Mouse (Mus musculus) CH12.LX (cell line): Measurements from ENCODE around the gene Mlec. TPM values are rescaled to one million over a fixed set of nuclear protein-coding genes. Genes with fewer than 3 reads are reported as not detected.

Experiments used
- DNase-seq: peaks from one replicate; pipeline ENCODE4 v3.0.0-alpha.2; 2013; ENCODE audit errors: extremely low read depth
- H3K27ac ChIP-seq: 2 replicates; pipeline ENCODE4 v1.5.1; 2012; ENCODE audit warnings: low read depth, mild to moderate bottlenecking, control low read depth, moderate library complexity; ENCODE audit not compliant: insufficient read depth
- H3K27me3 ChIP-seq: replicated peaks from 2 replicates; pipeline ENCODE3; 2012; ENCODE audit warnings: inconsistent platforms
- H3K36me3 ChIP-seq, 2 experiments: replicated peaks in 1 of 2; 2 replicates each; pipeline versions ENCODE3 to v1.6.1; 2012; ENCODE audit warnings: inconsistent platforms in 1 of 2, low read length in 1 of 2, mild to moderate bottlenecking in 1 of 2, mixed read lengths in 1 of 2, moderate library complexity in 1 of 2; ENCODE audit not compliant: control insufficient read depth in 1 of 2, insufficient read depth in 1 of 2
- H3K4me1 ChIP-seq, 2 experiments: 2 replicates each; pipeline ENCODE4 v1.6.1; 2012; ENCODE audit warnings: inconsistent platforms in 1 of 2, moderate library complexity in 1 of 2; ENCODE audit not compliant: insufficient read depth in 2 of 2, control insufficient read depth in 1 of 2
- H3K4me2 ChIP-seq: 2 replicates; pipeline ENCODE4 v1.6.1; 2012; ENCODE audit warnings: low read depth, mild to moderate bottlenecking, control low read depth; ENCODE audit not compliant: poor library complexity, insufficient read depth, severe bottlenecking
- H3K4me3 ChIP-seq, 3 experiments: fragments of 150-350 bp in 1 of 3; sonication (generic) in 1 of 3; replicated peaks in 1 of 3; 2 replicates each; pipeline versions ENCODE3 to v1.5.1; 2011 to 2012; ENCODE audit warnings: low read depth in 2 of 3, low read length in 2 of 3, mild to moderate bottlenecking in 2 of 3, moderate library complexity in 2 of 3, control low read depth in 1 of 3, improper control_type of control experiment in 1 of 3, inconsistent platforms in 1 of 3, mixed read lengths in 1 of 3; ENCODE audit not compliant: poor library complexity in 1 of 3
- H3K79me2 ChIP-seq: replicated peaks from 2 replicates; pipeline ENCODE4 v1.6.1; 2012; ENCODE audit warnings: mild to moderate bottlenecking, moderate library complexity; ENCODE audit not compliant: control insufficient read depth, poor library complexity, insufficient read depth, severe bottlenecking; ENCODE audit errors: extremely low read depth
- H3K9ac ChIP-seq: 2 replicates; pipeline ENCODE4 v1.6.1; 2012; ENCODE audit warnings: low read depth, mild to moderate bottlenecking, control low read depth, moderate library complexity; ENCODE audit not compliant: insufficient read depth
- H3K9me3 ChIP-seq: replicated peaks from 2 replicates; pipeline ENCODE3; 2012; ENCODE audit warnings: low read length, inconsistent platforms, mixed read lengths
- BHLHE40 ChIP-seq: IDR thresholded peaks from 2 replicates; pipeline ENCODE4 v1.6.1; 2011; ENCODE audit warnings: mild to moderate bottlenecking, low read depth, low read length, improper control_type of control experiment
- CHD1 ChIP-seq: IDR thresholded peaks from 2 replicates; pipeline ENCODE4 v1.6.1; 2012; ENCODE audit warnings: low read depth, low read length, improper control_type of control experiment, inconsistent platforms
- CTCF ChIP-seq, 2 experiments: IDR thresholded peaks in 1 of 2; conservative IDR thresholded peaks in 1 of 2; 2 replicates each; pipeline ENCODE4 v1.5.1; 2011 to 2012; ENCODE audit warnings: low read depth in 2 of 2, low read length in 2 of 2, improper control_type of control experiment in 1 of 2, inconsistent platforms in 1 of 2, mild to moderate bottlenecking in 1 of 2, moderate library complexity in 1 of 2
- GABPA ChIP-seq: IDR thresholded peaks from 2 replicates; pipeline ENCODE4 v1.6.1; 2012; ENCODE audit warnings: low read depth, low read length, improper control_type of control experiment, inconsistent platforms; ENCODE audit not compliant: insufficient replicate concordance
- JUN ChIP-seq: IDR thresholded peaks from 2 replicates; pipeline ENCODE4 v1.6.1; 2011; ENCODE audit warnings: low read depth, mild to moderate bottlenecking, low read length, improper control_type of control experiment, moderate library complexity; ENCODE audit not compliant: insufficient read depth
- JUND ChIP-seq: conservative IDR thresholded peaks from 2 replicates; pipeline ENCODE4 v1.6.1; 2011; ENCODE audit warnings: low read depth, low read length, improper control_type of control experiment
- KAT2A ChIP-seq: IDR thresholded peaks from 2 replicates; pipeline ENCODE4 v1.6.1; 2012; ENCODE audit warnings: low read length, improper control_type of control experiment, inconsistent platforms; ENCODE audit not compliant: insufficient replicate concordance
- MAX ChIP-seq: IDR thresholded peaks from 2 replicates; pipeline ENCODE4 v1.6.1; 2011; ENCODE audit warnings: low read length, improper control_type of control experiment
- MEF2A ChIP-seq: IDR thresholded peaks from 2 replicates; pipeline ENCODE4 v1.6.1; 2014; ENCODE audit warnings: low read depth, mild to moderate bottlenecking, inconsistent platforms, low read length, improper control_type of control experiment, borderline replicate concordance
- MXI1 ChIP-seq: IDR thresholded peaks from 2 replicates; pipeline ENCODE4 v1.6.1; 2011; ENCODE audit warnings: mild to moderate bottlenecking, low read depth, low read length, improper control_type of control experiment
- MYC ChIP-seq: IDR thresholded peaks from 2 replicates; pipeline ENCODE4 v1.6.1; 2011; ENCODE audit warnings: low read depth, mild to moderate bottlenecking, improper control_type of control experiment, low read length
- NELFE ChIP-seq: IDR thresholded peaks from 2 replicates; pipeline ENCODE4 v1.6.1; 2011; ENCODE audit warnings: low read depth, low read length, improper control_type of control experiment
- PAX5 ChIP-seq: IDR thresholded peaks from 2 replicates; pipeline ENCODE4 v1.6.1; 2012; ENCODE audit warnings: low read length, inconsistent platforms, mixed read lengths
- POLR2A ChIP-seq: IDR thresholded peaks from 2 replicates; pipeline ENCODE4 v1.6.1; 2011; ENCODE audit warnings: low read depth, mild to moderate bottlenecking, improper control_type of control experiment, low read length
- RAD21 ChIP-seq: IDR thresholded peaks from 2 replicates; pipeline ENCODE4 v1.6.1; 2011; ENCODE audit warnings: low read depth, mild to moderate bottlenecking, low read length, improper control_type of control experiment, moderate library complexity
- RCOR1 ChIP-seq: conservative IDR thresholded peaks from 2 replicates; pipeline ENCODE4 v1.6.1; 2012; ENCODE audit warnings: low read depth, mild to moderate bottlenecking, inconsistent platforms, low read length, improper control_type of control experiment
- SMC3 ChIP-seq: IDR thresholded peaks from 2 replicates; pipeline ENCODE4 v1.6.1; 2011; ENCODE audit warnings: low read depth, low read length, improper control_type of control experiment
- ZKSCAN1 ChIP-seq: IDR thresholded peaks from 2 replicates; pipeline ENCODE4 v1.6.1; 2012; ENCODE audit warnings: low read depth, inconsistent platforms, low read length, improper control_type of control experiment, borderline replicate concordance
- ZMIZ1 ChIP-seq: IDR thresholded peaks from 2 replicates; pipeline ENCODE4 v1.6.1; 2012; ENCODE audit warnings: low read depth, mild to moderate bottlenecking, inconsistent platforms, low read length, improper control_type of control experiment
- dilution Hi-C: fragments of 300-500 bp; cut with MboI; formaldehyde crosslinking; loops from 2 replicates; pipeline ENCODE4 v1.14.3; 2020; ENCODE audit warnings: low sequenced_read_pairs; ENCODE audit not compliant: extremely low pct_unique_long_range_greater_than_20kb, extremely low pct_ligation_motif_present
- in situ Hi-C: fragments of 300-500 bp; cut with MboI; formaldehyde crosslinking; loops from 3 replicates; pipeline ENCODE4 v1.14.3; 2019; ENCODE audit warnings: low sequenced_read_pairs, low pct_ligation_motif_present, low pct_unique_long_range_greater_than_20kb, mixed read lengths
- polyA plus RNA-seq: library from polyadenylated mRNA; unstranded; fragments of >175 nt; gene quantifications from 2 replicates; pipeline ENCODE4 v1.2.1, GENCODE M21; 2012; ENCODE audit warnings: low read depth; ENCODE audit not compliant: insufficient read length
- total RNA-seq, 2 experiments: library from RNA; depleted of rRNA; stranded (reverse); fragments of 300-350 nt in 1 of 2; fragments of >200 nt in 1 of 2; gene quantifications; 2 replicates each; pipeline ENCODE4 v1.2.3; 2012 to 2014

Gene Mlec
- total and polyA plus RNA-seq, 3 experiments = 101 to 143 (median 128) TPM

DNA sequence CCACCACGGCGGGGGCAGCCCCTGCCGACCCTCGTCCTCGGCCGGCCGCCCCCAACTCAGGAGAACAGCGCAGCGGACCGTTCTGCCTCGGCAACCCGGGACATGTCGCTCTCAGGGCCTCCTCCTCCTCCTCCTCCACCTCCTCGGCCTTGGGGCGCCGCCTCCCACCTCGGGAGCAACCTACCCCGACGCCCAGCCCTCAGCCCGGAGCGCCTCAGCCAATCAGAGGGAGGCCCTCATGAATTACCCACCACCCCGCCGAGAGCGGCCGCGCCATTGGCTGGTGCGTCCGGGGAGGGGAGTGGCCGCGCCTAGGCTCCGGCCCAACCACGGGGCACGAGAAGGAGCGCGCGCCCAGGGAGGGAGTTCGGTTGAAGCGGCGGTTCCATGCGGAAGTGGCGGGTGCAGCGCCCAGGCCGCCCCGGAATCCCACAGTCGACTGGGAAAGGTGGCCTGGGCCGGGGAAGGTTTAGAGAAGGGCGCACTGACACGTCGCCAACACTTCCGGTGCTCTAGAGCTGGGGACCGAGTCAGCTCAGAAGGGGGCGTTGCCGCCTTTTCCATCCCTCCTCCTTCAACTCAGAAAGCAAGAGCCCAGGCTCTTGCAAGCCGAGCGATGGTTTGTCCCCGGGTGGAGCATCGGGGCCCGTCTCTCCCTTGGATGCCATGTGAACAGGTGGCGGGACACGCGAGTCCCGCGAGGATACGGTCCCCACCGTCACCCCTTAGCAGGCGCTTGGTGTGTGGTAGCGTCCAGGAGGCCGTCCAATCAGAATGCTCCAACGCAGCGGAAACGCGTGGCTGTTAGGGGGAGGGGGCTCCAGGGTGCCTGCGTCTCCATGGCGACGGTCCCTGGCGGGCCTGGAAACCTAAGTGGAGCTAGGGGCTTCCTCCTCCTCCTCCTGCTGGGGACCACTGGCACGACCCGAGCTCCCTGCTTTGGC is at the start of gene Mlec (continued):
- TF ChIP-seq ZKSCAN1 = no peak

DNA sequence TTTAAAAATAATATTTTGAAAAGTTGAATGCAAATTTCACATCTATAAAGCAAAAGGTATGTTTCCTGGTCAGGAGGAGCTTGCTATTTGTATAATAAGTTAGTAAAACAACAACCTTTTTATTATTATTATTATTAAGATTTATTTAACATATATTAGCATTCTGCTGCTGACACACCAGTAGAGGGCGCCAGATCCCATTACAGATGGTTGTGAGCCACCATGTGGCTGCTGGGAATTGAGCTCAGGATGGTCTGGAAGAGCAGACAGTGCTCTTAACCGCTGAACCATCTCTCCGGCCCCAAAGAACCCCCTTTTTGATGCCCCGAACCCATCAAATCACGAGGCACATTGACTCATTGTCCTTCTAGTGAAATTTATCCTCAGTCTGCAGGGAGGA is 49.3 kb upstream of the Mlec start:
- no peak overlapping the region for H3K9ac ChIP-seq
- no peaks in the 10 kb centered on the region for H3K27me3 ChIP-seq
- H3K79me2 ChIP-seq = no peaks in the 10 kb centered on the region
- H3K4me1 ChIP-seq = peaks cover 3 to 4% of the 10 kb centered on the region in 2 experiments; a peak in 1 of 4 replicates
- in situ Hi-C loops (no loop called here), dilution Hi-C loops (no loop called here)
- H3K27ac ChIP-seq = no peak overlapping the region
- no peak overlapping the region for H3K4me3 ChIP-seq
- TF ChIP-seq GABPA (no peak), MYC (no peak), CTCF (conservative IDR thresholded peaks at IDR 0.05 in 1 of 2, IDR thresholded peaks at IDR 0.05 in 1 of 2; ENCODE audit: low read depth in 2 of 2, low read length in 2 of 2) (peak; percentile 32 to 39; a peak in 3 of 4 replicates), MEF2A (no peak)
- H3K4me2 ChIP-seq = no peak overlapping the region
- no peaks in the 10 kb centered on the region for H3K9me3 ChIP-seq
- DNase-seq = no peak
- H3K36me3 ChIP-seq = no peaks in the 10 kb centered on the region

DNA sequence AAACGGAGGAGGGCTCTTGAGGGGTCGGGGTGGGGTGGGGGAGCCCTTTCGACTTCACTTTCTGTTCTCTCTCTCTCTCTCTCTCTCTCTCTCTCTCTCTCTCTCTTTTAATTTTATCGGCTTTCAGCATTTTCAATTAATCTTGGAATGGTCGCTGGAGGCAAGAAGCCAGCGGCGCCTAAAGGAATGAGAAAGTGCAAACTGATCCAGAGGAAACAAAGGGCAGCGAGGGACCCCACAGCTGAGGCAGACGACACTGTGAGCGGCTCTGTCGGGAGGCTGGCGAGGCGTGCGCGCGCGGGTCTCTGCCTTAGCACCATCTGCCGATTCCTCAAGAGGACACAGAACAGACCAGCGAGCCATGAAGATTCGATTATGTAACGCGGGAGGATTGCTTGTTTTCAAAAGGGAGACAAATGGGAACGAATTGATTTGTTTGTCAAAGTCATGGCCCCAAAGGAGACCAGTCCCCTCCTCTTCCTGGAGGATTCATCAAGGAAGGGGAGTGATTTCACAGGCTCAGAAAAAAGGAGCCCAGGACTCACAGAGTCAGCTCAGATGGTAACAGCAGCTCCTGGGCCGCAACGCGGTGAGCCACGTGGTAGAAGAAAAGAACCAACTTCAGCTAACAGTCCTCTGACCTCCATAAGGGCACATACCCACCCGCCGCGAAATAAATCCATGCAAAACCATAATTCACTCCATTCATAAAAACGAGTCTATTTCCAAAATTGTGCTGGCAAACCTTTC is 46.8 kb upstream of the Mlec start:
- no peaks in the 10 kb centered on the region for H3K36me3 ChIP-seq
- 0 out of 2 replicates have a peak overlapping the region, but pooled peaks have one; percentile 13 for H3K9ac ChIP-seq
- no peak for TF ChIP-seq PAX5
- peak; percentile 67; the same call in 1 of the 2 replicates for TF ChIP-seq MAX
- no peak for TF ChIP-seq RCOR1
- TF ChIP-seq KAT2A = no peak
- no peak for TF ChIP-seq SMC3
- TF ChIP-seq JUN = no peak
- no peak for TF ChIP-seq GABPA
- no peak for TF ChIP-seq BHLHE40
- no peak for TF ChIP-seq RAD21
- no peak for TF ChIP-seq ZKSCAN1
- 0 out of 2 replicates have a peak, but pooled peaks have one; percentile 29 for TF ChIP-seq MYC
- no peak for TF ChIP-seq JUND
- TF ChIP-seq ZMIZ1 = no peak
- no peak for TF ChIP-seq POLR2A
- no peak for TF ChIP-seq MXI1
- no peak for TF ChIP-seq NELFE
- TF ChIP-seq CHD1 = no peak
- no peaks in the 10 kb centered on the region for H3K9me3 ChIP-seq
- no peak for DNase-seq
- no peaks in the 10 kb centered on the region for H3K79me2 ChIP-seq
- peaks cover 2 to 3% of the 10 kb centered on the region in 2 experiments; a peak in 1 of 4 replicates for H3K4me1 ChIP-seq
- in situ Hi-C loops = no loop called here
- no peak overlapping the region for H3K4me3 ChIP-seq
- H3K4me2 ChIP-seq = peak overlapping the region; percentile 79
- dilution Hi-C loops = no loop called here
- peaks cover 3% of the 10 kb centered on the region for H3K27me3 ChIP-seq
- no peak overlapping the region for H3K27ac ChIP-seq
